Mouse (Mus musculus) embryo, embryonic 9.5 days (tissue): Measurements from ENCODE around the gene Amacr.
"Not testable (repeated sequence)": the region's sequence is repeated elsewhere in the genome, so short reads cannot be mapped to it uniquely, and the experiment has no call there.

ENCODE experiments used
- DNase-seq: peaks from one replicate; pipeline ENCODE4 v3.0.0-alpha.2; 2017; ENCODE audit errors: extremely low spot score

Gene Amacr

DNA sequence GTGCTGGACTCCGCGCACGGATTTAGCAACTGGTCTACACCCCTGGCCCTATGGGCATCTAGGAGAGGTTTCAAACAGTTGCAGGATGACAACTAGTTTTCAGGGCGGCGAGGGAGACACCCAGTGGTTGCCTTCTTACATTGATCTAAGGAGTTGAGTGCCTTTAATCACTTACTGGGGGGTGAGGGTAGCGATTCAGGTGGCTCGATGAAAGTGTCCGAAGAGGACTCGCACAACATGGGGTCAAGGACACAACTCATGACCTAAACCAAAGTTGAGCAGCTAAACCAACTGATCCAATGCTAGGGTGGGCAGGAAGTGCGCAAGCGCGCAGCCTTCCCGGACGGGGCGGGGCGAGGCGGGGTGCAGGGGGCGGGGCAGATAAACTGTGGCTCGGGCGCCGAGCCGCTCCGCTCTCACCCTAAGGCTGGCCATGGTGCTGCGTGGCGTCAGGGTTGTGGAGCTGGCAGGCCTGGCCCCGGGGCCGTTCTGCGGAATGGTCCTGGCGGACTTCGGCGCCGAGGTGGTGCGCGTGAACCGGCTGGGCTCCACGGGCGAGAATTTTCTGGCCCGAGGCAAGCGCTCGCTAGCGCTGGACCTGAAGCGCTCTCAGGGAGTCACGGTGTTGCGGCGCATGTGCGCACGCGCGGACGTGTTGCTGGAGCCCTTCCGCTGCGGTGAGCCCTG lies at the start of gene Amacr:
Gene Amacr (plus strand): TSS at position 380 of the 687 bp plus-strand sequence.
- peak; percentile 95 for DNase-seq

GRCm38 (mm10) chr15:10933930-10934329 lies 47.6 kb upstream of the Amacr start:
- no peak for DNase-seq

DNA sequence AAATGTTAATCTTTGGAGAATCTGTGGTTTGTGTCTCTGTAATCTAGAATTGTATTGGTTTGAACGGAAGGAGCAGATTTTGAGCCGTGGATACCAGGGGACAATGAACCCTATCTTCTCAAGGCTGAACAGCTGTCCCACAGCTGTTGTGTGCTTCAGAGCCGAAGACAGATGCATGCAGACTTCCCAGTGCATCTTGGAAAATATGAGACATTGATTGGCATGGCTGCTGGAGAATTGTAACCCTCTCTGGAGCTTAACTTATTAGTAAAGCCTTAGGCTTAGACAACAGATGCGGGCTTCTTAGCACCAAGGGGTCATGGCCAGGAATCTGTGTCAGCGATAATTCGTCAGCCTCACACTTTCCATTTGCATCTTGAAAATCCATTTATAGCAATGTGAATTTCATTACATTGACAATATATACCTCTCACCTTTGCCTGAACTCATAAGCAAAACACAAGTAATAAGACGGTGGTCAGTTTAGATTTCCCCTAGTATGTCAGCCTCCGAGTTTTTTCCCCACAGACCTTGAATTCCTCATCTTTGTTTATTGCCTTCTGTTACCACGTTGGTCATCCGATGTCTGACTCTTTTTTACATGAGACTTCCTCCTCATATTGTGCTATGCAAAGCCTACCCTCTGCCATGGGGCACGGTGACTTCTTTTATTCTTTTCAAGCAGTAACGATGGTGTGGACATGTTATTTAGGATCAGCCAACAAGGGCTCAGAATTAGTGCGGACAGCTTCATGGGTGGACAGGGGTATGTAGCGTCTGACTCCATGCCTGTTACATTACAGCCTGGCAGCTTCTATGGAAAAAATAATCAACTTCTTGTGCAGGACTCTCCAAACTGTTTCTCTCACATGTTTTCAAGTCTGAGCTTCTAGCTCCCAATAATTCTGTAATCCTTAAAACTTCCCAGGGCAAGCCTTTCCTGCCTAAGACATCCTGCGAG lies 41.1 kb upstream of the Amacr start:
- no peak for DNase-seq

DNA sequence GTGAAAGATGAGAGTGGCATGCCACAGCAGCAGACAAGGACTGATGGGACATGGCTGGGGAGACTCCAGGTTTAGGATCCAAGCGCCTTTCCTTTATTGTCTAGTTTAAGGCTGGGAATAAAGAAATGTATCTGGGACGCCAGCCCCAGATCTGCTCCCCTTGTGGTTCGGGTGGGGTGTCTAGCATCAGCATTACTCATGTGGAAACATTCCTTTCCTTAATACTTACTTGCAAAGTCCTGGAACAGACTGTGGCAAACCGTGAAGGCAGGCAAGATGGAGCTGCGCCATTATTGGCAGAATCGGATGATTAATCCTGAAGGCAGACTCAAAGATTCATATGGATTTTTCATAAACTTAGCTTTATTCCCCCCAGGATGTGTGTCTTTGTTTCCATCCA lies 39.7 kb upstream of the Amacr start:
- DNase-seq, result no peak

DNA sequence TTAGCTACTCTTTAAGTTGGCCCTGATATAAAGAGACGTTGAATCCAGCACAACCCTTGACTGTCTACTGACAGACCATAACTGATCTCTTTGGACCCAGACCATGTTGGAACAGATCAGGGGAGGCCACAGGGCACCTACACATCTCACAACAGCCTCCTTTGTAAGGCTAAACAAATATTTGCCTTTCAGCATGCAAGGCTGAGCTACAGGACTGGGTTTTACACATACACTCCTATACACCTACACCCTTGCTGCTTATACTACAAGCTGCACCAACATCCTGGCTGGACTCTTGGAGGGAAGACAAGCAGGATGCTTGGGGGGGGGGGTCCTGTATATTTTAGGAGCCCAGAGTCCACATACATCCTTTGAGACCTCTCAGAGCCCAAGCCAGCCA lies 33.7 kb upstream of the Amacr start:
- no peak for DNase-seq

DNA sequence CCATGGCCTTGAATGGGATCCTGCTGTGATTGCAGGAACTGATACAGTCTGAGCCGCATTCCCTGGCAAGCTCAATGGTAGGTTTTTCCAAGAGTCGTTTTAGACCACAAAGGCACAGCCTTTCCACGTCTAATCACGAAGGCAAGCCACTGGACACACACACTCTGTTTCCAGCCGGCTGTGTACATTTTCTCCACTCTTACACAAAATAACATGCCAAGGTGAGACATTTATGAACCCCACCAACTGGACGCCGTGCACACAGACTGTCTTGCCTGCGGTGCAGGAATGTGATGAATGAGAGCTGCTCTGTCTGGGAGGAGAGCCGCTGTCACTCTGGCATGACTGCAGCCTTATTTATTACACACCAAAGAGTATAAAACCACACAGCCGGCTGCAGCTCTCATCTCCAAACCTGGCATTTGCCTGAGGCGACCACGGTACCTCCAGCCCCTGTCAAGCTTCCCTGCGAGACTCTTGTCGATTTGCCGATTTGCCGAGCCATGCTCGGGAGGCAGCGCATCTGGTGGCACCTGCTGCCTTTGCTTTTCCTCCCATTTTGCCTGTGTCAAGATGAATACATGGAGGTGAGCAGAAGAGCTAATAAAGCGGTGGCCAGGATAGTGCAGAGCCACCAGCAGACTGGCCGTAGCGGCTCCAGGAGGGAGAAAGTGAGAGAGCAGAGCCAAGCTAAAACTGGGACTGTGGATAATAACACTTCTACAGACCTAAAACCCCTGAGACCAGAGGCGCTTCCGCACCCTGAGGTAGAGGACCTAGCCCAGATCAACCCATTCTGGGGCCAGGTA lies 29.4 kb upstream of the Amacr start, which contains the start of gene C1qtnf3:
Gene C1qtnf3 (plus strand): TSS at position 382 of the 809 bp plus-strand sequence.
- DNase-seq, result peak; percentile 12

DNA sequence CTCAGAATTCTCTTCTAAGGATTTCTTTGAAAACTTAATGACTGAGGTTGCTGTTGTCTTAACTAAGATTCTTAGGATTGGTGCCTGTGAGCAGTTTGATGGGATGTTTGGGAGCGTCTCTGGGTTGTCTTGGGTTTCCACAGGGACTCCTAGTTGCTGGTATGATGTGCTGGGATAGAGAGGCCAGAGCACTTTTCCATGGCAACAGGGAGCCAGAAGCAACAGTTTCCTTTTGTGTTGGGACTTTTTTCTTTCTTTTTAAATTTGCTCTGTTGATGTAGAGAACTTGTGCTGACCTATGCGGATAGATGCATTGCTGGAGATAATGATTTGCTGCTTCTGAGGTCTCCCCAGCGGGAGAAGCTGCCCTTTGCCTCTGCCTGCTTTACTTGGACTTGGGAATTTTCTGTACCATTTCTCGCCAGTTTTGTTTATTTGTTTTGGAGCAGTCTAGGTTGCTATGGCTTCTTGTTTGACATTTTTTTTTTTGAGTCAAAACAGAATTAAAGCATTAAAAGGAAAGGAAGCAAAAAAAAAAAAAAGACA lies 28.7 kb upstream of the Amacr start:
- DNase-seq, result no peak

DNA sequence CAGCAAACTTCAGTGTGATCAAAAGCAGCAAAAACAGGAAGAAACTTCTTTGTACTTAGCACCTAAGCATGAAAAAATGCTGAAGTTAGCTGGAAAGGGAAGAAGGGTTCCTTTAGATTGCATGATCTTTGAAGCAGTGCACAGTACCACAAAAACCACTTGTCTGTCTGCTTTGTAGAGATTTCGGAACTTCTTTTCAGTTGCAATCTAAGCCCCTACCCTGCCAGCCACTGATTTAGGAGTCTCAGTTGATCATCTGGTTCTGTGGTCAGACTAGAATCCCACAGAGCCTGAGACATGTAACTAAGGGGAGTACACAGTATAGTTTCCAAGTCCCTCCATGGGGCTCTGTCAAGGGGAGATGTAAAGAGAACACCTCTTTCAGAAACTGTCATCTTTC lies 28.1 kb upstream of the Amacr start:
- DNase-seq, result no peak

DNA sequence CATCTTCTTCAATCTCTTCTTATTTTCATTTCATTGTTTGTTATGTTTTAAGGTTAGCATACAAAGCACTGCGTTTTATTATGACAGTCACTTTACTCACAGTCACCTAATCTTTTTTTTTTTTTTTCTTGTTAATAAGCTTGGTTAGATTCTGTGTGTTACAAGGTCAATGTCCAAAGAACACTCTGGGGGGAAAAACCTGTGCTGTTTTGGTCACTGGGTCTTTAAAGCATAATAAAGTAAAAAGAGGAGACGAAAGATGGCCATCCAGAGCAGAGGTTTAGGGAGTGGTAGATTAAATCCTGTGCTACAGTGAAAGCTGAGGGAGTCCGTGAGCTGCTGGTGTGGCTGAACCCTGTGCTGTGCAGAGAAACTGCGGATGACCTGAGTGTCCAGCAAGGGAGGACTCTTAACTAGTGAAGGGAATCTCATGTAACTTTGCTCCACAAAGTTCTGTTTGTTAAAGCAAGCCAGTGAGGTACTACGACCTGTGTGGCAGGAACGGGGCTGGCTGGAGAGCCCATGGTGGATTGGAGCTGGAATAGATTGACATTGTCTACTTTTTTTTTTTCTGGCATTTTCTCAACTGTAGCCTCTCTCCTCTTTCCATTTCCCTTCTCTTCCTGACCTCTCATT lies 27.1 kb upstream of the Amacr start:
- no peak for DNase-seq

DNA sequence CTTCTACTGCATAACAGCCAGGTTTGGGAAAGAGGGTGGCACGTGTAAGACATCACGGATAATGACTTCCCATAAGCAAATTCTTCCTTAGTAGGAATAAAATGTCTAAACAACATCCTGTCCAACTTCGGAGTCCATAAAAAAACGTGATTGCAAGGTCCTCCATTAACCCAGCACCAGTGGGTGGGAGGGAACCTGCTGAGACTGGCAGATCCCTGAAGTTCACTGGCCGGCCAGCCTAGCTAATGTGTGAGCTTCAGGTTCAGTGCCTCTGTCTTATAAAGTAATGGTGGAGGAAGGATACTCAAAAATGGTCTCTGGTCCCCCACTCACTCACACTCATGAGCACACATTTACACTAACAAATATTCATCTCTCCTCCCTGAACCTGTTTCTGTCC lies 26.4 kb upstream of the Amacr start:
- DNase-seq, result no peak

DNA sequence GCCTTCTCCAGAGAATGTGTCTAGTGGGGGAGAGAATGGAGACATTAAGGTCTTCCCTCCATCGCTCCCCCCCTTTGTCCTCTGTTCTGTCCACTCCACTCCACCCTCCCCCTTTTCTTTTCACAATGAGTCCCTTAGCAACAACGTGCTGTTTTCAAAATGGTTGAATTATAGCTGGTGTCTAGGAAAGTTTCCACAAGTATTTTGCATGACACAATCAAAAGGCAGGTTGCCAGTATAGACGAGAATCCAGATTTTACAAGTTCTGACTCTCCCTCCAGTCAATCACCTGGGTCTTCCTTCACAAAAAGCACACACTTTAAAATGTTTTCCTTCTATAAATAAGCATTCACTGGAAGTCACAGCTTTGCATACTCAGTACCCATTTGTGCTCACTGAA lies 24.9 kb upstream of the Amacr start:
- no peak for DNase-seq

- DNase-seq, result no peak
Measured at GRCm38 (mm10) chr15:10959277-10960026, 22.1 kb upstream of the Amacr start.

GRCm38 (mm10) chr15:10960267-10960666 lies 21.3 kb upstream of the Amacr start:
- DNase-seq, result no peak

- no peak for DNase-seq
Measured at GRCm38 (mm10) chr15:10962601-10963000, 19.0 kb upstream of the Amacr start.

- no peak for DNase-seq
Measured at GRCm38 (mm10) chr15:10969439-10969838, 12.1 kb upstream of the Amacr start.

DNA sequence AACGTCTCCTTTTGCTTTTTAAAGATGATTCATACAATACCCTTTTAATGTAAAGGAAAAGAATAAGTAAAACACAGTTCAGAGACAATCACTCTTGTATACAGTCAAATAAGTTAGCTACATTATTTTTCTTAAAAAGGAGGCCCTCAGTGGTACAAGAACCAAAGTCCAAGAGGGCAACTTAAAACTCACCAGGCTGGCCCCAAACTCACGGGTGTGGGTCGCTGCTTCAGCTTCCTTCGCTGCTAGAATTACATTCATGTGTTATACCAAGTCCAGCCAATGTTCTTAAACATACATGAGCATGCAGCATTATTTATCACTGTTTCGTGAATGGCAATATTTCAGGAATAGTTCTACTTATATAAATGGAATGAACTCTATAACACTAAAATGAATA lies 10.8 kb upstream of the Amacr start:
- DNase-seq, result no peak

- no peak for DNase-seq
Measured at GRCm38 (mm10) chr15:10977151-10977550, 4.4 kb upstream of the Amacr start.

DNA sequence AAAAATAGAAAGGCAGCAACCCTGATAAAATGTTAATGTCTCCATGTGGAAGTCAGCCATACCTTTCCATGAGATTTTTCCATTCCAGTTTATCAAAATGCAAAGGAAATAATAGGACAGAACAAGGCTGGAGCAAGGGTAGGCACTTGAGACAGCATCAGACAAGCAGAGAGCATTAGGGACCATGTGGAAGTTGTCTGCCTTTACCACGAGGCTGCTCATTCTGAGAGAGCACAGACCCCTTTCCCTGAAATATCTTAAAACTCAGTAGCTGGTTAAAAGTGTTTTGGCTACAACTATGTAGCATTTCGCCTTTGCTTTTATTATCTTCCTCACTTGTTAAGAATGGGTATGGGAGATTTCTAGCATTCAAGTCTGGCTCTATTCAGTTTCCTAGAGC lies 844 bp upstream of the Amacr start:
- no peak for DNase-seq

GRCm38 (mm10) chr15:10982064-10982435 lies 494 bp downstream of the Amacr start:
- no peak for DNase-seq

DNA sequence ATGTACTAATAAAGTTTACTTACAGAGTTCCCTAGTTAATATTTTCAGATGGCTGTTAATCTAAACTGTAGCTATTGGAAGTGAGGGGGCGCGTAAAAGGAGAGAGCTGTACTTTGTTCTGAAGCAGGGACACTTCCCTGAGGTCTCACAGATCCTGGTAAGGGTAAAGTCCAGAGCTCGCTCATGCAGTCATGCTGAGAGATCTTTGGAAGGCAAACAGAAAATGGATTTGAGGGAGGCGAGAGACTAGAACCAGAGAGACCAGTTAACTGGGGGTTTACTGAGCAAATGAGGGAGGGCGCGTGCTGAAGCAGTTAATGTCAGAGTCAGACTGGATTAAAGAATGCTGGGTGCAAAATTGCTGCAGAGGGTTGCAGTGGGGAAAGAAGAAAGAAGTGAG lies 4.2 kb downstream of the Amacr start:
- DNase-seq, result no peak

GRCm38 (mm10) chr15:10986477-10986876 lies 4.9 kb downstream of the Amacr start:
- not testable (repeated sequence) for DNase-seq
